Mouse (Mus musculus): ENCODE data around the gene Slc48a1. TPM values are rescaled to one million over a fixed set of nuclear protein-coding genes. Genes with fewer than 3 reads are reported as not detected.
A peak's percentile ranks its signal among the peaks of the same experiment; 100 is the strongest.

Gene Slc48a1
- 10 to 100 TPM; 62.0 to 71.0 TPM for total RNA-seq (2021)

DNA sequence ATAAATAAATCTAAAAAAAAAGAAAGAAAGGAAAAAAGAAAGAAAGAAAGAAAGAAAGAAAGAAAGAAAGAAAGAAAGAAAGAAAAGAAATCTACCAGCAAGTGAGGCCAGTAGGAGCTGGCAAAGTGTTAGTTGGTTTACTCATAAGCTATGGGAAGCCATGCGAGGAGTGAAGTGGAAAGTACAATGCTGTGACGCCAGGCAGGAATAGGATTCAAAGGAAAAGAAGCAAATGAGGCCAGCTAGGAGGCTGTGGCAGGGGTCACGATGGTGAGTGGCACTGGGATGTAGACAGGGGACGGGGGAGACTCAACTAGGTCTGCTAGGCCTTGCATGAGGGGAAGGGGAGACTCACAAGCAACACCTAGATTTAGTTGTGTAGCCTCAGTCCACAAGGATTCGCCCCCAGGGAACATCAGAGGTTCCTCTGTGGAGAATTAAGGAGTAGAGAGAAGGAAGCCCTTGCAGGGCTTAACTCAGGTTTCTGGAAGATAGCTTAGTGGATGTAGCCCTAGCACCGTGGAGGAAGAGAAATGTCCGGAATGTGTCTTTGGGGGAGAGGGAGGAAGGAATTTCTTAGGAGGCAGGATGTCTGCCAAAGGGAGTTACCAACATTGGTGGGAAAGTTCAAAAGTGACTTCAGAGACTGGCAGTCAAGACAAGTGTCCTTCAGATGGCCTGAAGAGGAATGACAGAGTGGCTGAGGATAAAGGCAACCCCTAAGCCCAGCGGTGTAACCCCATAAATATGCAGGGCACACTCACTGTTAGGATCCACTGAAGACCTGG, at the start of gene Slc48a1:
Slc48a1 (plus strand) TSS at position 210 of the 788 bp plus-strand sequence.
- no peak for DNase-seq
- intact Hi-C loops (cut with DNase I): loop anchor here (1.0 kb wide), 1 partner anchor 60 kb away; no protein-coding TSS in a partner anchor

GRCm38 (mm10) chr15:97728804-97729203, 49.5 kb upstream of the Slc48a1 start:
- intact Hi-C loops (cut with DNase I): loop anchor here (2.0 kb wide), 1 partner anchor 14 kb away; no protein-coding TSS in a partner anchor
- no peak for DNase-seq

DNA sequence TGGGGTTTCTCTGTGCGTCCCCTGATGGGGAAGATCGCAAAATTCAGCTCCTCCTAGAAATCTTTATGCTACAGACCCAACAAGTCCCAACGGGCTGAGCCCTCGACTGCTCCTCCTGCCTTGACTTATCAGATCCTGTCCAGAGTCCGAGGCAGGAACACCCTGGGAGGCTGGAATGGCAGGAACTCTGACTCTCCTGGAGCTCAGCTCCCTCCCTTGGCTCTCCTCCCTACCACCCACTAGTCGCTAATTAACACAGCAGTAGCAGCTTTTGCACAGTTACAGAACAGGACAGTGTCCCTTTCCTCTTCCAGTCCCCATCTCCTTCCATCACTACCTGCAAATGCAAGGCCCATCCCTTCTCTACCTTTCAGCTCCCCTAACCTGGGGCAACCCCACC, 48.0 kb upstream of the Slc48a1 start:
- intact Hi-C loops (cut with DNase I): no loop called here
- no peak for DNase-seq

DNA sequence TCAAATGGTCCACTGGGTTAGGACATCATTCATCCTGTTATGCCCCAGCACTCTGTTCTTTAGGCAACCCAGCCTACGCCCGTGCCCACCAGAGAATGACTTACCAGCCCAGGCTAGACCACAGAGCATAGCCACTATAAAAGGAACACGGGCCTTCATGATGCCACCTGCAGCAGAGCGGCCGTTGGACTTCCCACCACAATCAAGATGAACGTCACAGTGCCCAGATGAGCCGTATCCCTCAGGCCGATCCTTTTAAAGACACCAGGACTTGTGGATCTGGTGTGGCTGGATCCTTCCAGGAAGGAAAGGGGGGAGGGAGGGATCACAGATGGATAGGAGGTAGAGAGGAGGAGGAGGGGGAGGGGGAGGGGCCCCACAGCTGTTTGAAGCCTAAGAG, 47.2 kb upstream of the Slc48a1 start, which contains the start of gene Endou:
Endou (minus strand) TSS at position 229 of the 400 bp plus-strand sequence.
- intact Hi-C loops (cut with DNase I): no loop called here

DNA sequence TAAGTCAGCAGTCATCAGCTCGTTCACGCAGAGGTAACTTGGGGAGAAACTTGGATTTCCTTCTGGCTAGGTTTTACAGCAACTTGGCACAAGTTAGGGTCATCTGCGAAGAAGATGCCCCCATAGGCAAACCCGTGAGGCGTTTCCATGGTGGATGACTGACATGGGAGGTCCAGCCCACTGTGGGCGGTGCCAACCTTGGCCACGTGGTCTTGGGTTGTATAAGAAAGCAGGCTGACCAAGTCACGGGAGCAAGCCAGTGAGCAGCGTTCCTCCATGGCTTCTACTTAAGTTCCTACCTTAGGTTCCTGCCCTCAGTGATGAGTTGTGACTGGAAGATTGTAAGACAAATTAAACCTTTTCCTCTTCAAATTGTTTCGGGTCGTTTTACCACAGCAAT, 46.3 kb upstream of the Slc48a1 start:
- intact Hi-C loops (cut with DNase I): no loop called here
- no peak for DNase-seq

More for the DNA sequence above, 47.2 kb upstream of the Slc48a1 start, which contains the start of gene Endou:
- DNase-seq: no peak

DNA sequence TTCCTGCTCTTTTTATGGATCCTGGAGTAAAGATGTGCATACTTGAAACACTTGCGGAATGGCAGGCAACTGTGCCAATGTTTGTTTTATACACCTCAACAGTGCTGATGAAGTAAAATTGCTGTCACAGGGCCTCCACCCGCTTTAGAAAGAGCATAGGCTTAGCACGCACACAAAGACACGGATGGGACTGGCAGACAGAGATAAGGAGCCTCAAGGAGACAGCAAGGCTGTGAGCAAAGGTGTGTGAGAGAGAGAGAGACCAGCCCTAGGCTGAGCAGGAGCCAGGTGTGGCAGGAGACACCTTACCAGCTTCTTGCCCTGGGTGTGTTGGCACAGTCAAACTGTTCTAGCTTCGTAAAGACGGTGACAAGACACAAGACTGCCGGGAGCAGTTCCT, 39.4 kb upstream of the Slc48a1 start:
- no peak for DNase-seq
- intact Hi-C loops (cut with DNase I): no loop called here

GRCm38 (mm10) chr15:97740283-97740732, 38.0 kb upstream of the Slc48a1 start:
- intact Hi-C loops (cut with DNase I): no loop called here
- no peak for DNase-seq

DNA sequence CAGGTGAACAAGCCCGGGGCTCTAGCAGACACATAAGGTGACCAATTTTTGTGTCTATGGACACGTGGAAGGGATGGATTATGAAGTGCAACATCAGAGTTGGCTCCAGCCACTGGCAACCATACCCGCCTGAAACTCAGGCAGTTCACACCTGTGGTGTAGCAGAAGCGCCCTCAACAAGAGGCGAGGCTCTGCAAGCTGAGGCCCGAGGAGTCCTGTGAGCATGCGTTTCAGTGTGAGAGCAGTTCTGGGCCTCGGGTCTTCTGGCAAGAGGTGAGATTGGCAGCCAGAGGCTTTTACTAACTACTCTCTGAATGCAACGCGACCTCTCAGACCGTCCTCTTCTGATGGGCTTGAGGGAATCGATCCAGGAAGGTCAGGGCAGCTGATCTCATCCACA, 36.7 kb upstream of the Slc48a1 start:
- intact Hi-C loops (cut with DNase I): loop anchor here (2.0 kb wide), 1 partner anchor 13 kb away; no protein-coding TSS in a partner anchor
- DNase-seq: no peak

- no peak for DNase-seq
- intact Hi-C loops (cut with DNase I): loop anchor here (2.0 kb wide), 1 partner anchor 13 kb away; no protein-coding TSS in a partner anchor
Measured at GRCm38 (mm10) chr15:97742074-97742473, 36.2 kb upstream of the Slc48a1 start.

GRCm38 (mm10) chr15:97742600-97742999, 35.7 kb upstream of the Slc48a1 start:
- intact Hi-C loops (cut with DNase I): loop anchor here (2.0 kb wide), 1 partner anchor 14 kb away; no protein-coding TSS in a partner anchor
- no peak for DNase-seq

DNA sequence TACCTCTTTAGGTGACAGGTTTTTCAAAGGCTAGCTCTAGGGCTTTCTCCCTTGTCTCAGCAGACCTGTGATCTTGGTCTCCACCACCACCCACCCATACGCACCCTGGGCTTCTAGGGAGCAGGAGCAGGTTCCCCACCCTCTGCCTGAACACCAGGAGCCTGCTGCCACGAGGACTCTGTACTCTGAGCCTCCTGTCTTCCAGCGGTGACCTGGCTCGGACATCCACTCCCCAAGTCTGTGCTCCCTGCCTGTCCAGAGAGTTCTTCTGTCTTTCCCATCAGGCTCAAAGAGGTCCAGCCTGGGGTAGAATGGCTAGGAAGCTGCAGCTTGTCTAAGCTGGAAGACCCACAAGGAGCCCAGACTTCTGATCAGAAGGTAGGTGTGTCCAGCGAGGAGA, 35.1 kb upstream of the Slc48a1 start:
- DNase-seq: no peak
- intact Hi-C loops (cut with DNase I): loop anchor here (2.0 kb wide), 1 partner anchor 14 kb away; no protein-coding TSS in a partner anchor

- intact Hi-C loops (cut with DNase I): loop anchor here (2.0 kb wide), 1 partner anchor 15 kb away; no protein-coding TSS in a partner anchor
- DNase-seq: no peak
Measured at GRCm38 (mm10) chr15:97743961-97744525, 34.3 kb upstream of the Slc48a1 start.

DNA sequence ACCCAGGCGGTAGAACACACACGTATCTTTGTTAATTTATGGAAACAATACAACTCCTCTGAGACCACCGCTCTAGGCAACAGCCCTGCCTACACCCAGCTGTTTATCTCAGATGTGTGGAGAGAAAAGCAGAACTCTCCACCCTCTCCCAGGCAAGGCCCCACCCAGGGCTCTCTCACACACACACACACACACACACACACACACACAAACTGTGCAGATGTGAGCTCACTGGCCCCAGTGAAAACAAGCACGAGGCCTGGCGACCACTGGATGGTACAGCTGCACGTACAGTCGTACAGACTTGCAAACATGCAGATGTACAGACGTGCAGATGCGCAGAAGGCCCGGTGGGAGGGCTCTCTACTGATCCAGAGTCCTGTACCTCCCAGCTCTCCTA, 33.4 kb upstream of the Slc48a1 start:
- intact Hi-C loops (cut with DNase I): no loop called here
- peak in 1 of 2 experiments; percentile 58 for DNase-seq

DNA sequence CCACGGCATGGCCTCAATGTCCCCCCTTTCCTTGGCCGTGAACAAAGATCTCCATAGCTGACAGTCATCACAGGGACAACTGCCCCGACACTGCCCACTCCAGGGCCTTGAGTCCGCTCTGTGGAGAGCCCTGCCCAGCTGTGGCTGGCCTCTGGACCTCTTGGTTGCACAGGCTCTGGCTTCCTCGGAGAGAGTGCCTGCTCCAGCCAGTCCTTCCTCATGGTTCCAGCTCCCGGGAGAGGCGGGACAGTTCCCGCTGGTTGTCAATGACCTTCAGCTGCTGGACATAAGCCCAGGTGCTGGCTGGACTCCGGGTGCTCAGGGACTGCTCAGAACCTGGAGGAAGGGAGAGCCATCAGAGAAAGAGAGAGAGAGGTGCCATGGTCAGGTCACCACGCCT, 33.0 kb upstream of the Slc48a1 start:
- peak; percentile 87 to 88 for DNase-seq
- intact Hi-C loops (cut with DNase I): no loop called here

DNA sequence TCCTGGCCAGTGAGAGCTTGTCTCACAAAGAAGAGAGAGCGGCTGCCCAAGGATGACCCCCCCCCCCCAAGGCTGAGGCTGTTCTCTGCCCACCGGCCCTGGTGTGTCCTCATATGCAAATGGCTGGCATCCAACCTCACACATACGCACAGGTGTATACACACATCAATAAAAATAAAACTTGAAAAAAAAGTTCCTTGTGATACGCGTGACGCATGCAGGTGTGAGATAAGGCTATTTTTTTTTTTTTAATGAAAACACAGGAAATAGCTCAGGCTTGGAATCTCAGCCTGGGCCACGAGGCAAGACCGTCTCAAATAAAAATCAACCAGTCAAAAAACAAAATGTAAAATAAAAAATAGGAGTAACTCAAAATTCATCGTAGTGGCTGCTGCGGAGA, 32.0 kb upstream of the Slc48a1 start:
- no peak for DNase-seq
- intact Hi-C loops (cut with DNase I): no loop called here

DNA sequence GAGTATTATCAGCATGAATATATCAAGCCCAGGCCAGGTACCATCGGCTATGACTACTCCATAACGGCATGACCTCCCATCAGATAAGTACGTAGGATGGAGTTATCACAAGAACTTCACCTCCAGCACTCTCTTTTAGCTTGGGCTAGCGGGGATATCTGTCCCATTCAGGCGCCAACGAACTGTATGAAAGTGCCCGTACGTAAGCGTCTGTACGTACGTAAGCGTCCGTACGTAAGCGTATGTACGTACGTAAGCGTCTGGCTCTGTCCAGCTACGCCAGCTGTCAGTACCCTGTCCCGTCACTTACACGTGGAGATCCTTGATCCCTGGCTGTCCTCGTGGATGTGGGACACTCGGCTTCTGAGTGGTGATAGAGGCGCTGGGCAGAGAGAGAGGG, 31.6 kb upstream of the Slc48a1 start:
- no peak for DNase-seq
- intact Hi-C loops (cut with DNase I): no loop called here

- intact Hi-C loops (cut with DNase I): no loop called here
- DNase-seq: no peak
Measured at GRCm38 (mm10) chr15:97747486-97747885, 30.8 kb upstream of the Slc48a1 start.

DNA sequence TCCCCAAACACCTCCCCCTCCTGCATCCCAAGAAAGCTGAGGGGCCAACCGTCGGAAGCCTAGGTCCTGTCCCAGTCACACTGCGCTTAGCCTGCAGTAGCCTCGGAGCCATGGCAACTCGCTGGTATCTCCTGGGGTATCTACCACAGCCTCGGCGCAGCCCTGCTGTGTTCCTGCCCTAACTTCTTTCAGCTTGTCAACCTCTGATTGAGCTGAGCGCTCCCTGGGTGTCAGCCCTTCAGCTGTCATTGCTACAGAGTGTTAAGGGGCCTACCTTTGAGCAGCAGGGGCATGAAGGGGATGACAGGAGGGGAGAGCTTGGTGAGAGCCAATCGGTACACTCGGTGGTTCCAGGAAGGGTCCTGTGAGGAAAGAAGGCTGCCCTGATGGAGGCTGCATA, 30.0 kb upstream of the Slc48a1 start:
- no peak for DNase-seq
- intact Hi-C loops (cut with DNase I): loop anchor here (2.0 kb wide), 1 partner anchor 14 kb away; no protein-coding TSS in a partner anchor

DNA sequence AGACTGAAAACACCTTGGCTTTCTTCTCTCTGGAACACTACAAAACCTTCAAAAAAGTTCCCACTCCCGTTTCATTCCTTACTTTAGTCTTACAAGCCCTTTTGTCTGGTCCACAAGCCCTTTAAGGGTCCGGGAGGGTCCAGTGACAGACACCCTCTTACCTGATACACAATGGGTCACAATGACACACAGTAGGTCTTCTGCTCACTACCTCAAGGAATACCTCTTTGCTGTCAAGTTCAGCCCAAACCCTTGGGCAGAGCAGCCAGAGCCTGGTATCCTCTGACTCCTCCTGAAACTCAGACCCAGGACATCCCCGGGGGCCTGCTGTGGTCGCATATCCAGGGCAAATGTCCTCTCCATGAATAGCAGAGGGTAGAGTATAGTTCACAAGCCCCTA, 29.4 kb upstream of the Slc48a1 start:
- intact Hi-C loops (cut with DNase I): loop anchor here (2.0 kb wide), 1 partner anchor 14 kb away; no protein-coding TSS in a partner anchor
- no peak for DNase-seq

GRCm38 (mm10) chr15:97749397-97749796, 28.9 kb upstream of the Slc48a1 start:
- DNase-seq: no peak
- intact Hi-C loops (cut with DNase I): loop anchor here (2.0 kb wide), 1 partner anchor 13 kb away; no protein-coding TSS in a partner anchor

DNA sequence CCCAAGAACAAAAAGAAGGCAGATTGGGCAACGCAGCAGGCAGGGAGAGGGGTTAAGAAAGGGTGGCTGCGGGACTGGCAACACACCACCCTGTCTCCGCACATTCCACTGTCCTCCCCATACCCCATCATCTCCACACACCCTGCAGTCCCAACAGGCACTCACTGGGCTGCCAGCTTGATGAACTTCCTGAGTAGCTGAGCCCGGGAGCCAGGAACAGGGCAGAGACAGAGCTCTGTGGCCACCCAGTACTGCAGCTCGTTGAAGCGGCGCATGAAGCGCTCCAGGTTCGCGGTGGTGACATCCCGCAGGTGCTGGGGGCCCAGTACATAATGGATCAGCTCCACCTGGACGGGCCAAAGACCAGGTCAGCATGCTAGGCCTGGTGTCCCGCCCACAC, 28.5 kb upstream of the Slc48a1 start:
- intact Hi-C loops (cut with DNase I): loop anchor here (2.0 kb wide), 1 partner anchor 13 kb away; no protein-coding TSS in a partner anchor
- DNase-seq: no peak

All from heart, postnatal 10 days (tissue).